Mouse (Mus musculus): ENCODE results near the gene Celsr1.

The Celsr1 gene

GRCm38 (mm10) chr15:86033191-86033841 lies at the start of gene Celsr1:
TSS of gene Celsr1 (minus strand) at chr15:86033777.
- peak in 1 of 2 experiments; percentile 63 for DNase-seq

- peak in 1 of 2 experiments; percentile 58 for DNase-seq
Measured at GRCm38 (mm10) chr15:86083261-86083741, 49.7 kb upstream of the Celsr1 start.

- DNase-seq = no peak
Measured at GRCm38 (mm10) chr15:86082551-86082961, 49.0 kb upstream of the Celsr1 start.

- DNase-seq = no peak
Measured at GRCm38 (mm10) chr15:86081654-86082053, 48.1 kb upstream of the Celsr1 start.

GRCm38 (mm10) chr15:86080408-86080807 lies 46.8 kb upstream of the Celsr1 start:
- no peak for DNase-seq

- DNase-seq = peak; percentile 78 to 87
Measured at GRCm38 (mm10) chr15:86079876-86080275, 46.3 kb upstream of the Celsr1 start.

GRCm38 (mm10) chr15:86079467-86079866 lies 45.9 kb upstream of the Celsr1 start:
- DNase-seq = peak in 1 of 2 experiments; percentile 47

GRCm38 (mm10) chr15:86078481-86079216 lies 45.1 kb upstream of the Celsr1 start:
- DNase-seq = peak; percentile 62 to 70

- DNase-seq = no peak
Measured at GRCm38 (mm10) chr15:86077934-86078333, 44.4 kb upstream of the Celsr1 start.

GRCm38 (mm10) chr15:86076378-86076777 lies 42.8 kb upstream of the Celsr1 start:
- peak; percentile 51 to 65 for DNase-seq

GRCm38 (mm10) chr15:86076048-86076315 lies 42.4 kb upstream of the Celsr1 start:
- DNase-seq = peak in 1 of 2 experiments; percentile 52

- DNase-seq = no peak
Measured at GRCm38 (mm10) chr15:86075305-86076047, 41.9 kb upstream of the Celsr1 start.

- DNase-seq = peak; percentile 51 to 57
Measured at GRCm38 (mm10) chr15:86074171-86074937, 40.8 kb upstream of the Celsr1 start.

- DNase-seq = no peak
Measured at GRCm38 (mm10) chr15:86071166-86071565, 37.6 kb upstream of the Celsr1 start.

- DNase-seq = no peak
Measured at GRCm38 (mm10) chr15:86070368-86070767, 36.8 kb upstream of the Celsr1 start.

- no peak for DNase-seq
Measured at GRCm38 (mm10) chr15:86069011-86069791, 35.6 kb upstream of the Celsr1 start.

GRCm38 (mm10) chr15:86067941-86068495 lies 34.4 kb upstream of the Celsr1 start:
- DNase-seq = no peak

- no peak for DNase-seq
Measured at GRCm38 (mm10) chr15:86067581-86067910, 34.0 kb upstream of the Celsr1 start.

- no peak for DNase-seq
Measured at GRCm38 (mm10) chr15:86066836-86067580, 33.4 kb upstream of the Celsr1 start.

GRCm38 (mm10) chr15:86065367-86065766 lies 31.8 kb upstream of the Celsr1 start:
- DNase-seq = no peak

- DNase-seq = peak; percentile 51 to 58
Measured at GRCm38 (mm10) chr15:86064850-86065229, 31.3 kb upstream of the Celsr1 start.

Data from kidney, postnatal 36 days (tissue).